Mouse (Mus musculus) cerebellum, adult 2 months (tissue): Measurements from ENCODE around the gene Kcnc4.

Experiments used
- CTCF ChIP-seq: fragments of 200-500 bp; IDR thresholded peaks from 2 replicates; pipeline ENCODE4 v1.5.1; 2011; ENCODE audit warnings: low read depth, mild to moderate bottlenecking, control low read depth, low read length, moderate library complexity, borderline replicate concordance; ENCODE audit not compliant: insufficient read depth
- POLR2A ChIP-seq: fragments of 200-500 bp; IDR thresholded peaks from 2 replicates; pipeline ENCODE4 v1.6.1; 2011; ENCODE audit warnings: low read length, control low read depth, borderline replicate concordance; ENCODE audit not compliant: insufficient read depth

- no peak for TF ChIP-seq CTCF
- TF ChIP-seq POLR2A: no peak
Observed at GRCm38 (mm10) chr3:107424258-107425041, 34.9 kb downstream of the Kcnc4 start.
